Mouse (Mus musculus): ENCODE results near the gene Gcsh. TPM values are rescaled to one million over a fixed set of nuclear protein-coding genes. Genes with fewer than 3 reads are reported as not detected.
A peak's percentile ranks its signal among the peaks of the same experiment; 100 is the strongest.

Gene Gcsh
- polyA plus RNA-seq, 1 experiment from 2014 or later: 111 TPM

GRCm38 (mm10) chr8:116969531-116969930 is 23.8 kb downstream of the Gcsh start:
- no peak overlapping the region for H3K27ac ChIP-seq
- H3K4me2 ChIP-seq: no peak overlapping the region
- H3K27me3 ChIP-seq: no peaks in the 10 kb centered on the region
- no peak for ATAC-seq
- H3K36me3 ChIP-seq (ENCODE audit: poor library complexity, severe bottlenecking): no peaks in the 10 kb centered on the region
- H3K4me3 ChIP-seq: no peak overlapping the region
- WGBS: 72% methylated on average over 6 of the region's 6 CpGs
- no peaks in the 10 kb centered on the region for H3K4me1 ChIP-seq
- H3K9me3 ChIP-seq (replicated peaks): no peaks in the 10 kb centered on the region
- H3K9ac ChIP-seq: no peak overlapping the region

- no peak overlapping the region for H3K9ac ChIP-seq
- no peaks in the 10 kb centered on the region for H3K9me3 ChIP-seq (replicated peaks)
- no peak for ATAC-seq
- WGBS: 94% methylated on average over 9 of the region's 9 CpGs
- H3K36me3 ChIP-seq (ENCODE audit: poor library complexity, severe bottlenecking): peaks cover 66% of the 10 kb centered on the region
- H3K4me2 ChIP-seq: no peak overlapping the region
- H3K27me3 ChIP-seq: no peaks in the 10 kb centered on the region
- no peak overlapping the region for H3K27ac ChIP-seq
- H3K4me3 ChIP-seq: no peak overlapping the region
- peaks cover 4% of the 10 kb centered on the region; the same call in 1 of the 2 replicates for H3K4me1 ChIP-seq
Observed at GRCm38 (mm10) chr8:116954415-116954814, 38.9 kb downstream of the Gcsh start.

GRCm38 (mm10) chr8:116952428-116952827 is 40.9 kb downstream of the Gcsh start:
- Histone ChIP-seq H3K4me2 (no peak overlapping the region), H3K9ac (no peak overlapping the region), H3K27ac (no peak overlapping the region), H3K9me3 (replicated peaks) (no peaks in the 10 kb centered on the region), H3K4me1 (peaks cover 4% of the 10 kb centered on the region; the same call in 1 of the 2 replicates), H3K4me3 (no peak overlapping the region), H3K27me3 (no peaks in the 10 kb centered on the region), H3K36me3 (ENCODE audit: poor library complexity, severe bottlenecking) (peaks cover 46% of the 10 kb centered on the region)
- no peak for ATAC-seq
- WGBS: 94% methylated on average over 8 of the region's 8 CpGs

- H3K9ac ChIP-seq: no peak overlapping the region
- 95% methylated on average over 2 of the region's 2 CpGs for WGBS
- H3K4me2 ChIP-seq: no peak overlapping the region
- no peak overlapping the region for H3K27ac ChIP-seq
- ATAC-seq: no peak
- peaks cover 40% of the 10 kb centered on the region for H3K36me3 ChIP-seq (ENCODE audit: poor library complexity, severe bottlenecking)
- no peaks in the 10 kb centered on the region for H3K27me3 ChIP-seq
- no peak overlapping the region for H3K4me3 ChIP-seq
- peaks cover 4% of the 10 kb centered on the region; the same call in 1 of the 2 replicates for H3K4me1 ChIP-seq
- no peaks in the 10 kb centered on the region for H3K9me3 ChIP-seq (replicated peaks)
Observed at GRCm38 (mm10) chr8:116951778-116952177, 41.6 kb downstream of the Gcsh start.

- Histone ChIP-seq H3K4me3 (no peak overlapping the region), H3K27me3 (no peaks in the 10 kb centered on the region), H3K9me3 (replicated peaks) (no peaks in the 10 kb centered on the region), H3K36me3 (ENCODE audit: poor library complexity, severe bottlenecking) (peaks cover 36% of the 10 kb centered on the region), H3K4me1 (peaks cover 6% of the 10 kb centered on the region; the same call in 1 of the 2 replicates), H3K4me2 (no peak overlapping the region), H3K27ac (no peak overlapping the region), H3K9ac (no peak overlapping the region)
- 60% methylated on average over 5 of the region's 5 CpGs for WGBS
- ATAC-seq: no peak
Observed at GRCm38 (mm10) chr8:116951369-116951768, 42.0 kb downstream of the Gcsh start.

- 95% methylated on average over 7 of the region's 7 CpGs for WGBS
- no peak overlapping the region for H3K4me2 ChIP-seq
- no peak overlapping the region for H3K9ac ChIP-seq
- H3K4me1 ChIP-seq: peaks cover 26% of the 10 kb centered on the region
- no peak overlapping the region for H3K4me3 ChIP-seq
- no peaks in the 10 kb centered on the region for H3K9me3 ChIP-seq (replicated peaks)
- H3K36me3 ChIP-seq (ENCODE audit: poor library complexity, severe bottlenecking): no peaks in the 10 kb centered on the region
- ATAC-seq: no peak
- H3K27me3 ChIP-seq: no peaks in the 10 kb centered on the region
- H3K27ac ChIP-seq: no peak overlapping the region
Observed at GRCm38 (mm10) chr8:116947589-116947988, 45.7 kb downstream of the Gcsh start.

- 91% methylated on average over 6 of the region's 6 CpGs for WGBS
- Histone ChIP-seq H3K4me2 (no peak overlapping the region), H3K4me1 (peaks cover 26% of the 10 kb centered on the region), H3K9ac (no peak overlapping the region), H3K36me3 (ENCODE audit: poor library complexity, severe bottlenecking) (no peaks in the 10 kb centered on the region), H3K4me3 (no peak overlapping the region), H3K27me3 (no peaks in the 10 kb centered on the region), H3K9me3 (replicated peaks) (no peaks in the 10 kb centered on the region), H3K27ac (no peak overlapping the region)
- ATAC-seq: no peak
Observed at GRCm38 (mm10) chr8:116946851-116947250, 46.5 kb downstream of the Gcsh start.

GRCm38 (mm10) chr8:116946268-116946838 is 47.0 kb downstream of the Gcsh start:
- H3K9me3 ChIP-seq (replicated peaks): no peaks in the 10 kb centered on the region
- H3K9ac ChIP-seq: peak overlapping the region; percentile 9; the same call in 1 of the 2 replicates
- no peak for ATAC-seq
- WGBS: 85% methylated on average over 21 of the region's 21 CpGs
- peaks cover 25% of the 10 kb centered on the region for H3K4me1 ChIP-seq
- no peak overlapping the region for H3K27ac ChIP-seq
- H3K4me2 ChIP-seq: no peak overlapping the region
- H3K36me3 ChIP-seq (ENCODE audit: poor library complexity, severe bottlenecking): no peaks in the 10 kb centered on the region
- H3K4me3 ChIP-seq: no peak overlapping the region
- no peaks in the 10 kb centered on the region for H3K27me3 ChIP-seq

GRCm38 (mm10) chr8:116945169-116945910 is 48.0 kb downstream of the Gcsh start:
- Histone ChIP-seq H3K36me3 (ENCODE audit: poor library complexity, severe bottlenecking) (no peaks in the 10 kb centered on the region), H3K4me3 (no peak overlapping the region), H3K4me1 (peaks cover 23% of the 10 kb centered on the region), H3K27ac (no peak overlapping the region), H3K27me3 (no peaks in the 10 kb centered on the region), H3K4me2 (no peak overlapping the region), H3K9me3 (replicated peaks) (no peaks in the 10 kb centered on the region), H3K9ac (no peak overlapping the region)
- WGBS: 88% methylated on average over 9 of the region's 9 CpGs
- ATAC-seq: no peak

- H3K9me3 ChIP-seq (replicated peaks): no peaks in the 10 kb centered on the region
- H3K4me1 ChIP-seq: peaks cover 23% of the 10 kb centered on the region
- H3K27ac ChIP-seq: no peak overlapping the region
- 24% methylated on average over 4 of the region's 4 CpGs for WGBS
- no peaks in the 10 kb centered on the region for H3K27me3 ChIP-seq
- H3K4me3 ChIP-seq: peak overlapping the region; percentile 97
- H3K9ac ChIP-seq: peak overlapping the region; percentile 91
- no peak for ATAC-seq
- H3K4me2 ChIP-seq: peak overlapping the region; percentile 85
- H3K36me3 ChIP-seq (ENCODE audit: poor library complexity, severe bottlenecking): no peaks in the 10 kb centered on the region
Observed at GRCm38 (mm10) chr8:116944385-116944696, 49.0 kb downstream of the Gcsh start.

- peak; percentile 86 for ATAC-seq
- Histone ChIP-seq H3K9me3 (replicated peaks) (no peaks in the 10 kb centered on the region), H3K36me3 (ENCODE audit: poor library complexity, severe bottlenecking) (no peaks in the 10 kb centered on the region), H3K4me1 (peaks cover 23% of the 10 kb centered on the region), H3K27ac (peak overlapping the region; percentile 37; the same call in 1 of the 2 replicates), H3K9ac (peak overlapping the region; percentile 91), H3K27me3 (no peaks in the 10 kb centered on the region), H3K4me2 (peak overlapping the region; percentile 85), H3K4me3 (peak overlapping the region; percentile 97)
- WGBS: under 1% methylated on average over 49 of the region's 62 CpGs
Observed at GRCm38 (mm10) chr8:116943555-116944384, 49.6 kb downstream of the Gcsh start.

GRCm38 (mm10) chr8:116943161-116943554 is 50.2 kb downstream of the Gcsh start, which contains the start of gene Atmin:
Gene Atmin, plus strand, starts transcription at chr8:116943393.
- peak within 1 kb of the TSS; percentile 91 for H3K9ac ChIP-seq
- WGBS: under 1% methylated on average over 40 of the region's 46 CpGs
- H3K36me3 ChIP-seq (ENCODE audit: poor library complexity, severe bottlenecking): peaks cover 5% of the 10 kb centered on the region; the same call in 1 of the 2 replicates
- H3K27ac ChIP-seq: peak within 1 kb of the TSS; percentile 37; the same call in 1 of the 2 replicates
- H3K9me3 ChIP-seq (replicated peaks): no peaks in the 10 kb centered on the region
- no peaks in the 10 kb centered on the region for H3K27me3 ChIP-seq
- peak within 1 kb of the TSS; percentile 85 for H3K4me2 ChIP-seq
- H3K4me3 ChIP-seq: peak within 1 kb of the TSS; percentile 97
- ATAC-seq: peak; percentile 92
- H3K4me1 ChIP-seq: peaks cover 23% of the 10 kb centered on the region
